ENCODE assay signal across 8 mouse cellular contexts in the genomic region with DNA sequence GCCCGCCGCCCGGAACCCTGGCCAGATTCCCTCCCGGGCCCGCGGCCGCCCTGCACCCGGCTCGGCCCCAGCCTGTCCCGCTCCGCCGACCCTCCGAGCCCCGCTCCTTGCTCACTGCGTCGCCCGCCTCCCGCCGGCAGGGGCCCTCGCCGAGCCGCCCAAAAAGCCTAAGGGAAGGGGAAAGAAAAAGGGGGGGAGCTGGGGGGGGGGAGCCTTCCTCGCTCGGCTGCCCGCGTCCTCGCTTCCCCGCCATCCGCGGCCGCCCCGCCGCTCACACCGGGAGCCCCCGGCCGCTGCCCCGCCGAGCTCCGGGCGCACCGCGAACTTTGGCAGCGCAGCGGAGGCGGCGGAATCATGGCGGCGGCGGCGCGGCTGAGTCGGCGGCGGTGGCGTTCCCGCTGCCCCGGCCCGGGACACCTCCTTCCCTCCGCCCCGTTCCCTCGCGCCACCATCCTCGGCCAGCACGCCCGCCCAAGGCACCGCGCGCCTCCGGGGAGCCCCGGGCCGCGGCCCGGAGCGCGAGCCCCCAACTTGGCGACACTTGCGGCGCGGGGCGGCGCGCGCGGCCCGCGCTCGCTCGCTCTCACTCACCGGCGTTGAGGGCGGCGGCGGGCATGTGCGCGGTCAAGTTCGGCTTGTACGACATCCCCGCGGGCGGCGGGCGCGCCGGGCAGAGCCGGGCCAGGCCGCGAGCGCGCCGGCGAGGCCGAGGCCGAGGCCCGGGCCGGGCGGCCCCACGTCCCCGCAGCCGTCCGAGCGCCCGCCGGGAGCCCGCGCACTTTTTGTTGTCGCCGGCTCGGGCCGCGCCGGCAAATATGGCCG. TPM values are rescaled to one million over a fixed set of nuclear protein-coding genes. Genes with fewer than 3 reads are reported as not detected.
DNase-seq lines count a peak whose midpoint lies in the region; ATAC-seq and TF ChIP-seq lines count a peak whose summit lies in the region.

No protein-coding gene starts in this region.

- peaks cover 3% of the 10 kb centered on the region; the same call in 1 of the 2 replicates for H3K36me3 ChIP-seq in ES-Bruce4 (ENCODE audit: control insufficient read depth, insufficient read depth, low read length, poor library complexity, severe bottlenecking)
- H3K36me3 ChIP-seq in forebrain, embryonic 12.5 days (replicated peaks), result peaks cover 16% of the 10 kb centered on the region
- peaks cover 26% of the 10 kb centered on the region for H3K36me3 ChIP-seq in hindbrain, embryonic 10.5 days
- peaks cover 14% of the 10 kb centered on the region for H3K36me3 ChIP-seq in limb, embryonic 13.5 days
- peaks cover 10% of the 10 kb centered on the region for H3K36me3 ChIP-seq in midbrain, embryonic 13.5 days

- TF ChIP-seq EP300 in ES-Bruce4 (IDR thresholded peaks at IDR 0.05; ENCODE audit: insufficient read depth, low read depth, low read length), result no peak

- peak overlapping the region; percentile 88 for H3K4me3 ChIP-seq in ES-Bruce4 (ENCODE audit: low read depth, low read length)
- H3K4me3 ChIP-seq in bone marrow, adult 2 months (replicated peaks; ENCODE audit: control insufficient read depth, low read depth, low read length), result peak overlapping the region; percentile 66
- H3K4me3 ChIP-seq in forebrain, embryonic 12.5 days (replicated peaks), result peak overlapping the region; percentile 99
- peak overlapping the region; percentile 99 for H3K4me3 ChIP-seq in hindbrain, embryonic 10.5 days
- H3K4me3 ChIP-seq in limb, embryonic 13.5 days, result peak overlapping the region; percentile 97
- H3K4me3 ChIP-seq in midbrain, embryonic 13.5 days (replicated peaks), result peak overlapping the region; percentile 94

- H3K4me2 ChIP-seq in forebrain, embryonic 12.5 days, result peak overlapping the region; percentile 94
- H3K4me2 ChIP-seq in limb, embryonic 13.5 days (replicated peaks), result peak overlapping the region; percentile 97
- H3K4me2 ChIP-seq in midbrain, embryonic 13.5 days (replicated peaks), result peak overlapping the region; percentile 95

- no peak for DNase-seq in hindbrain, embryonic 10.5 days (ENCODE audit: low spot score)
- peak; percentile 63 to 69 for DNase-seq in spleen, postnatal 36 days (ENCODE audit: low spot score in 2 of 2)
- DNase-seq in left cerebral cortex, adult 11 months (ENCODE audit: low spot score), result no peak

- no peaks in the 10 kb centered on the region for H3K9me3 ChIP-seq in ES-Bruce4 (replicated peaks; ENCODE audit: control insufficient read depth, insufficient read depth, low read length, poor library complexity, severe bottlenecking)
- no peaks in the 10 kb centered on the region for H3K9me3 ChIP-seq in forebrain, embryonic 12.5 days
- H3K9me3 ChIP-seq in hindbrain, embryonic 10.5 days, result no peaks in the 10 kb centered on the region
- no peaks in the 10 kb centered on the region for H3K9me3 ChIP-seq in limb, embryonic 13.5 days
- H3K9me3 ChIP-seq in midbrain, embryonic 13.5 days, result no peaks in the 10 kb centered on the region

- H3K27me3 ChIP-seq in ES-Bruce4 (ENCODE audit: control insufficient read depth, insufficient read depth, low read length, poor library complexity, severe bottlenecking), result no peaks in the 10 kb centered on the region
- no peaks in the 10 kb centered on the region for H3K27me3 ChIP-seq in forebrain, embryonic 12.5 days
- no peaks in the 10 kb centered on the region for H3K27me3 ChIP-seq in hindbrain, embryonic 10.5 days (ENCODE audit: insufficient read depth, poor library complexity, severe bottlenecking)
- H3K27me3 ChIP-seq in limb, embryonic 13.5 days, result no peaks in the 10 kb centered on the region
- no peaks in the 10 kb centered on the region for H3K27me3 ChIP-seq in midbrain, embryonic 13.5 days

- WGBS in bone marrow, adult 2 months, result under 1% methylated on average over 103 of the region's 132 CpGs
- under 1% methylated on average over 67 of the region's 132 CpGs for WGBS in forebrain, embryonic 12.5 days
- WGBS in hindbrain, embryonic 10.5 days, result under 1% methylated on average over 97 of the region's 132 CpGs
- WGBS in limb, embryonic 13.5 days, result under 1% methylated on average over 99 of the region's 132 CpGs
- 0% methylated on average over 63 of the region's 132 CpGs for WGBS in midbrain, embryonic 13.5 days

- TF ChIP-seq POLR2A in ES-Bruce4 (IDR thresholded peaks at IDR 0.05; ENCODE audit: insufficient read depth, low read length), result no peak
- TF ChIP-seq POLR2A in bone marrow, adult 2 months (IDR thresholded peaks at IDR 0.05; ENCODE audit: borderline replicate concordance, control insufficient read depth, low read depth, low read length), result peak; percentile 16; the same call in 1 of the 2 replicates

- peak; percentile 7 for ATAC-seq in forebrain, embryonic 12.5 days (ENCODE audit: low FRiP score)
- ATAC-seq in limb, embryonic 13.5 days (ENCODE audit: low FRiP score, low read depth), result 0 out of 2 replicates have a peak, but pooled peaks have one; percentile 9
- no peak for ATAC-seq in midbrain, embryonic 13.5 days

- peak overlapping the region; percentile 99 for H3K9ac ChIP-seq in ES-Bruce4 (ENCODE audit: low read depth, poor library complexity, severe bottlenecking)
- peak overlapping the region; percentile 100 for H3K9ac ChIP-seq in forebrain, embryonic 12.5 days
- peak overlapping the region; percentile 100 for H3K9ac ChIP-seq in limb, embryonic 13.5 days
- H3K9ac ChIP-seq in midbrain, embryonic 13.5 days (replicated peaks), result peak overlapping the region; percentile 99

- H3K27ac ChIP-seq in ES-Bruce4 (ENCODE audit: insufficient read depth, low read length), result no peak overlapping the region
- H3K27ac ChIP-seq in bone marrow, adult 2 months (ENCODE audit: control insufficient read depth, insufficient read depth, low read depth, low read length, poor library complexity), result peak overlapping the region; percentile 91
- peak overlapping the region; percentile 99 for H3K27ac ChIP-seq in forebrain, embryonic 12.5 days
- peak overlapping the region; percentile 100 for H3K27ac ChIP-seq in hindbrain, embryonic 10.5 days
- H3K27ac ChIP-seq in limb, embryonic 13.5 days, result peak overlapping the region; percentile 99
- H3K27ac ChIP-seq in midbrain, embryonic 13.5 days, result peak overlapping the region; percentile 99

- peak; percentile 0 for TF ChIP-seq CTCF in ES-Bruce4 (IDR thresholded peaks at IDR 0.05; ENCODE audit: low read depth, low read length)
- peak; percentile 34; the same call in 1 of the 2 replicates for TF ChIP-seq CTCF in bone marrow, adult 2 months (IDR thresholded peaks at IDR 0.05; ENCODE audit: control insufficient read depth, insufficient read depth, low read length)

- no peaks in the 10 kb centered on the region for H3K4me1 ChIP-seq in ES-Bruce4 (ENCODE audit: control insufficient read depth, insufficient read depth, low read length)
- peaks cover 3% of the 10 kb centered on the region for H3K4me1 ChIP-seq in bone marrow, adult 2 months (ENCODE audit: control insufficient read depth, insufficient read depth, low read length)
- peaks cover 42% of the 10 kb centered on the region for H3K4me1 ChIP-seq in forebrain, embryonic 12.5 days
- peaks cover 38% of the 10 kb centered on the region for H3K4me1 ChIP-seq in hindbrain, embryonic 10.5 days (replicated peaks)
- peaks cover 20% of the 10 kb centered on the region for H3K4me1 ChIP-seq in limb, embryonic 13.5 days
- H3K4me1 ChIP-seq in midbrain, embryonic 13.5 days (replicated peaks), result peaks cover 41% of the 10 kb centered on the region

RNA-seq across cellular contexts. Expression of a gene that starts 8.9 kb away (rescaled TPM):
- polyA plus RNA-seq in ES-Bruce4 (2011; ENCODE audit: insufficient read depth, insufficient read length, low read depth, missing spikeins), result 122 and 125 TPM in 2 replicates
- polyA plus RNA-seq in bone marrow, adult 2 months (2011; ENCODE audit: insufficient read depth, insufficient read length, low replicate concordance, missing spikeins), result 35.9 and 43.9 TPM in 2 replicates
- 81.1 and 105 TPM in 2 replicates for polyA plus RNA-seq in forebrain, embryonic 12.5 days (2016; fragmentation: Nextera tagmentation; extraction: Ambion mirVana)
- 71.2 and 95.2 TPM in 2 replicates for polyA plus RNA-seq in hindbrain, embryonic 10.5 days (2016; fragmentation: Nextera tagmentation; extraction: Ambion mirVana)
- polyA plus RNA-seq in limb, embryonic 13.5 days (2015; fragmentation: Nextera tagmentation; extraction: Ambion mirVana), result 43.7 and 49.6 TPM in 2 replicates
- 78.7 and 82.5 TPM in 2 replicates for polyA plus RNA-seq in midbrain, embryonic 13.5 days (2015; fragmentation: Nextera tagmentation; extraction: Ambion mirVana)

RNA-seq across cellular contexts. Expression of a gene that starts 26.0 kb away (rescaled TPM):
- 15.4 and 16.2 TPM in 2 replicates for polyA plus RNA-seq in ES-Bruce4 (2011; ENCODE audit: insufficient read depth, insufficient read length, low read depth, missing spikeins)
- polyA plus RNA-seq in bone marrow, adult 2 months (2011; ENCODE audit: insufficient read depth, insufficient read length, low replicate concordance, missing spikeins), result 3.1 and 6.3 TPM in 2 replicates
- 19.2 and 23.0 TPM in 2 replicates for polyA plus RNA-seq in forebrain, embryonic 12.5 days (2016; fragmentation: Nextera tagmentation; extraction: Ambion mirVana)
- polyA plus RNA-seq in hindbrain, embryonic 10.5 days (2016; fragmentation: Nextera tagmentation; extraction: Ambion mirVana), result 26.9 and 27.7 TPM in 2 replicates
- 16.2 and 16.3 TPM in 2 replicates for polyA plus RNA-seq in limb, embryonic 13.5 days (2015; fragmentation: Nextera tagmentation; extraction: Ambion mirVana)
- 15.9 and 16.7 TPM in 2 replicates for polyA plus RNA-seq in midbrain, embryonic 13.5 days (2015; fragmentation: Nextera tagmentation; extraction: Ambion mirVana)

RNA-seq across cellular contexts. Expression of a gene that starts 26.2 kb away (rescaled TPM):
- polyA plus RNA-seq in ES-Bruce4 (2011; ENCODE audit: insufficient read depth, insufficient read length, low read depth, missing spikeins), result 18.9 and 21.7 TPM in 2 replicates
- 7.1 and 10.3 TPM in 2 replicates for polyA plus RNA-seq in bone marrow, adult 2 months (2011; ENCODE audit: insufficient read depth, insufficient read length, low replicate concordance, missing spikeins)
- polyA plus RNA-seq in forebrain, embryonic 12.5 days (2016; fragmentation: Nextera tagmentation; extraction: Ambion mirVana), result 24.4 and 24.7 TPM in 2 replicates
- 17.3 and 19.3 TPM in 2 replicates for polyA plus RNA-seq in hindbrain, embryonic 10.5 days (2016; fragmentation: Nextera tagmentation; extraction: Ambion mirVana)
- polyA plus RNA-seq in limb, embryonic 13.5 days (2015; fragmentation: Nextera tagmentation; extraction: Ambion mirVana), result 12.1 and 13.2 TPM in 2 replicates
- polyA plus RNA-seq in midbrain, embryonic 13.5 days (2015; fragmentation: Nextera tagmentation; extraction: Ambion mirVana), result 15.4 and 16.5 TPM in 2 replicates

Comparison
In these comparisons a context has a peak if more than half of its experiments do, and no peak if none do; other contexts are left out.
1. DNase-seq: peak in spleen, postnatal 36 days (2 of 2); none in hindbrain, embryonic 10.5 days (single experiment) and left cerebral cortex, adult 11 months (single experiment).
2. Peak in every context shown above with its lines, with median percentiles within 50 percentile points of each other: H3K4me3 ChIP-seq, H3K9ac ChIP-seq and H3K4me2 ChIP-seq.